Mouse (Mus musculus): ENCODE results near the gene Tirap. TPM values are rescaled to one million over a fixed set of nuclear protein-coding genes. Genes with fewer than 3 reads are reported as not detected.
"Not testable (repeated sequence)": the region's sequence is repeated elsewhere in the genome, so short reads cannot be mapped to it uniquely, and the experiment has no call there.

Tirap gene
- polyA plus RNA-seq, 2 experiments from 2014 or later: 4.1 to 7.2 TPM

GRCm38 (mm10) chr9:35187351-35187903 lies 12.7 kb downstream of the Tirap start:
- ATAC-seq: no peak

- ATAC-seq: no peak
Measured at GRCm38 (mm10) chr9:35186430-35186829, 13.7 kb downstream of the Tirap start.

GRCm38 (mm10) chr9:35183359-35183758 lies 16.7 kb downstream of the Tirap start:
- ATAC-seq: no peak

- no peak for ATAC-seq
Measured at GRCm38 (mm10) chr9:35182832-35183231, 17.3 kb downstream of the Tirap start.

- no peak for ATAC-seq
Measured at GRCm38 (mm10) chr9:35176124-35176659, 23.9 kb downstream of the Tirap start.

- peak; percentile 99 for ATAC-seq
Measured at GRCm38 (mm10) chr9:35175251-35176123, 24.6 kb downstream of the Tirap start, which contains the start of gene Dcps. Gene Dcps, minus strand, starts transcription at chr9:35176061.

GRCm38 (mm10) chr9:35173331-35173730 lies 26.8 kb downstream of the Tirap start:
- no peak for ATAC-seq

- ATAC-seq: no peak
Measured at GRCm38 (mm10) chr9:35170071-35170470, 30.0 kb downstream of the Tirap start.

GRCm38 (mm10) chr9:35166798-35167635 lies 33.1 kb downstream of the Tirap start:
- no peak for ATAC-seq

GRCm38 (mm10) chr9:35166144-35166797 lies 33.8 kb downstream of the Tirap start:
- peak; percentile 50 for ATAC-seq

GRCm38 (mm10) chr9:35164142-35164874 lies 35.8 kb downstream of the Tirap start:
- no peak for ATAC-seq

- ATAC-seq: peak; percentile 69
Measured at GRCm38 (mm10) chr9:35163011-35163690, 36.9 kb downstream of the Tirap start.

- ATAC-seq: no peak
Measured at GRCm38 (mm10) chr9:35161721-35162120, 38.4 kb downstream of the Tirap start.

GRCm38 (mm10) chr9:35160662-35161061 lies 39.4 kb downstream of the Tirap start:
- no peak for ATAC-seq

- no peak for ATAC-seq
Measured at GRCm38 (mm10) chr9:35158477-35158876, 41.6 kb downstream of the Tirap start.

- ATAC-seq: no peak
Measured at GRCm38 (mm10) chr9:35156862-35157261, 43.2 kb downstream of the Tirap start.

- ATAC-seq: no peak
Measured at GRCm38 (mm10) chr9:35156002-35156710, 43.9 kb downstream of the Tirap start.

GRCm38 (mm10) chr9:35152923-35153322 lies 47.2 kb downstream of the Tirap start:
- ATAC-seq: no peak

GRCm38 (mm10) chr9:35148822-35149221 lies 51.3 kb downstream of the Tirap start:
- not testable (repeated sequence) for ATAC-seq

- not testable (repeated sequence) for ATAC-seq
Measured at GRCm38 (mm10) chr9:35147261-35147660, 52.8 kb downstream of the Tirap start.

Data from CD4-positive, CD25-positive, alpha-beta regulatory T cell, adult 4 months (primary cell).